Mouse (Mus musculus) midbrain, embryonic 15.5 days (tissue): Measurements from ENCODE around the gene Ctu2. TPM values are rescaled to one million over a fixed set of nuclear protein-coding genes. Genes with fewer than 3 reads are reported as not detected.

ENCODE experiments used
- ATAC-seq: fragments of 200-750 bp; cut with Nextera tagmentation; replicated peaks from 2 replicates; pipeline ENCODE4 v1.8.0; 2017; ENCODE audit warnings: moderate TSS enrichment
- H3K27ac ChIP-seq: fragments of 300-500 bp; sonication (generic); 2 replicates; pipeline ENCODE4 v1.5.1; 2015; ENCODE audit warnings: mild to moderate bottlenecking, inconsistent platforms
- H3K27me3 ChIP-seq: fragments of 300-500 bp; sonication (generic); replicated peaks from 2 replicates; pipeline ENCODE4 v1.6.1; 2015; ENCODE audit warnings: inconsistent platforms
- H3K36me3 ChIP-seq: fragments of 300-500 bp; sonication (generic); replicated peaks from 2 replicates; pipeline ENCODE4 v1.6.1; 2015; ENCODE audit warnings: inconsistent platforms
- H3K4me1 ChIP-seq: fragments of 300-500 bp; sonication (generic); 2 replicates; pipeline ENCODE4 v1.6.1; 2015; ENCODE audit warnings: inconsistent platforms
- H3K4me2 ChIP-seq: fragments of 300-500 bp; sonication (generic); 2 replicates; pipeline ENCODE4 v1.6.1; 2015; ENCODE audit warnings: inconsistent platforms, mild to moderate bottlenecking, moderate library complexity
- H3K4me3 ChIP-seq: fragments of 300-500 bp; sonication (generic); 2 replicates; pipeline ENCODE4 v1.5.1; 2015; ENCODE audit warnings: mild to moderate bottlenecking, inconsistent platforms
- H3K9ac ChIP-seq: fragments of 300-500 bp; sonication (generic); 2 replicates; pipeline ENCODE4 v1.6.1; 2015; ENCODE audit warnings: mild to moderate bottlenecking, inconsistent platforms
- H3K9me3 ChIP-seq: fragments of 300-500 bp; sonication (generic); 2 replicates; pipeline ENCODE4 v1.6.1; 2016; ENCODE audit warnings: inconsistent platforms
- WGBS: fragments of 180-500 bp; shearing (Covaris S2); methylation state at CpG from one replicate; pipeline ENCODE4 v1.1.7; 2015; ENCODE audit warnings: mixed read lengths; 5-methylcytosine and 5-hydroxymethylcytosine counted together
- polyA plus RNA-seq: library from polyadenylated mRNA; unstranded; fragments of >200 nt; fragmentation: Nextera tagmentation; extraction: Ambion mirVana; gene quantifications from 2 replicates; pipeline ENCODE4 v1.2.1, GENCODE M21; 2015

Gene Ctu2
- polyA plus RNA-seq, 1 experiment from 2014 or later, result 80.0 TPM

GRCm38 (mm10) chr8:122469965-122470364 lies 6.0 kb upstream of the Ctu2 start:
- no peak overlapping the region for H3K27ac ChIP-seq
- no peak for ATAC-seq
- no peak overlapping the region for H3K4me3 ChIP-seq
- H3K9ac ChIP-seq, result no peak overlapping the region
- 88% methylated on average over 10 of the region's 10 CpGs for WGBS
- no peaks in the 10 kb centered on the region for H3K9me3 ChIP-seq
- peaks cover 12% of the 10 kb centered on the region for H3K4me1 ChIP-seq
- no peak overlapping the region for H3K4me2 ChIP-seq
- peaks cover 19% of the 10 kb centered on the region; the same call in 1 of the 2 replicates for H3K36me3 ChIP-seq
- no peaks in the 10 kb centered on the region for H3K27me3 ChIP-seq

DNA sequence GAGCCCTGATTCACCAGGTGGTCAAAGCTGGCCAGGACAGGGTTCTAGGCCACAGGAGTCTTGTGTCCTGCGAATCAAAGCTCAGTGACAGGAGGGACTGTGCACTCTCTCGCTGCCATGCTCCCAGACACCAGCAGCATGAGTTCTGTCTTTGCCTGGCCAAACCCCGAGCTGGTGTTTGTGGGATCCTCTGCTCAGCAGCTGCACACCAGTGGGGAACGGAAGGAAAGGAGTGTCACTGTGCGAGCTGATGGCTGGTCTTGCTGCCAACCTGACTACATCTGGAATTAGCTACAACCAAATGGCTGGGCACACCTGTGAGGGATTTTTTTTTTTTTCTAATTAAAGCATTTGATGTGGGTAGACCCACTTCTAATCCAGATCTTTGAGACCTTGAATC lies 5.3 kb upstream of the Ctu2 start:
- no peaks in the 10 kb centered on the region for H3K27me3 ChIP-seq
- WGBS, result 82% methylated on average over 5 of the region's 5 CpGs
- ATAC-seq, result no peak
- no peaks in the 10 kb centered on the region for H3K9me3 ChIP-seq
- no peak overlapping the region for H3K4me3 ChIP-seq
- no peak overlapping the region for H3K27ac ChIP-seq
- H3K9ac ChIP-seq, result no peak overlapping the region
- peaks cover 16% of the 10 kb centered on the region for H3K4me1 ChIP-seq
- H3K36me3 ChIP-seq, result peaks cover 19% of the 10 kb centered on the region; the same call in 1 of the 2 replicates
- H3K4me2 ChIP-seq, result no peak overlapping the region

- H3K9me3 ChIP-seq, result no peaks in the 10 kb centered on the region
- no peaks in the 10 kb centered on the region for H3K27me3 ChIP-seq
- peaks cover 30% of the 10 kb centered on the region for H3K4me1 ChIP-seq
- 90% methylated on average over 8 of the region's 8 CpGs for WGBS
- no peak for ATAC-seq
- H3K4me3 ChIP-seq, result no peak overlapping the region
- peaks cover 10% of the 10 kb centered on the region; the same call in 1 of the 2 replicates for H3K36me3 ChIP-seq
- no peak overlapping the region for H3K4me2 ChIP-seq
- no peak overlapping the region for H3K9ac ChIP-seq
- H3K27ac ChIP-seq, result no peak overlapping the region
These were observed 2.0 kb upstream of the Ctu2 start for GRCm38 (mm10) chr8:122473911-122474421.

DNA sequence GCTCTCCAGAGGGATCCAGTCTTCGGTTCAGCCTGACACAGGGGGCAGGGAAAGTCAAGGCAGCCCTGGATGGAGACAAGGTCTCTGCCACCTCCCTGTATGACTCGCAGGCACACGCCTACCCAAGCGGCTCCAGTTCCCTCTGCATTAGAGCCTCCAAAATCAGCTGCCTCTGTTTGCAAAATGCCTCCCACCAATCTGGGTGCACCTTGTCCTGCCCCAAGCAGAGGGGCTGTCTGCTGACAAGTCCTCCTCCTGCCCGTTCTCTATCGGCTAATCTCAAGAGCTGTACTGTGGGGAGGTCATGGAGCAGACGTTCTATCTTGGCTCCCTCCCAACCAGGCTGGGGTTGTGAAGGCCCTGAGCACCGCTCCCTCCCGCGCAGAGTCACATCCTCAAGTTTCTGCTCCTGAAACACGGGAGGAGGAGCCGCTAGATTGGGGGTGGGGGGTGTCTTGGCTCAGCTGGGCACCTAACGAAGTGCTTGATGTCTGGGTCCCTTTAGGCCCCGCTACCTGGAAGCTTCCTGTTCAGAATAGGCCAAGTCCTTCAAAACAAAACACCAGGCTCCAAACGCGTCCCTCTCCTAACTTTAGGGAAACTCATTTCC lies 887 bp upstream of the Ctu2 start:
- Histone ChIP-seq H3K27ac (no peak overlapping the region), H3K9me3 (no peaks in the 10 kb centered on the region), H3K27me3 (no peaks in the 10 kb centered on the region), H3K4me1 (peaks cover 30% of the 10 kb centered on the region), H3K9ac (peak overlapping the region; percentile 79), H3K4me3 (peak overlapping the region; percentile 97), H3K36me3 (peaks cover 18% of the 10 kb centered on the region), H3K4me2 (peak overlapping the region; percentile 93)
- WGBS, result 13% methylated on average over 16 of the region's 16 CpGs
- 0 out of 2 replicates have a peak, but pooled peaks have one; percentile 3 for ATAC-seq

DNA sequence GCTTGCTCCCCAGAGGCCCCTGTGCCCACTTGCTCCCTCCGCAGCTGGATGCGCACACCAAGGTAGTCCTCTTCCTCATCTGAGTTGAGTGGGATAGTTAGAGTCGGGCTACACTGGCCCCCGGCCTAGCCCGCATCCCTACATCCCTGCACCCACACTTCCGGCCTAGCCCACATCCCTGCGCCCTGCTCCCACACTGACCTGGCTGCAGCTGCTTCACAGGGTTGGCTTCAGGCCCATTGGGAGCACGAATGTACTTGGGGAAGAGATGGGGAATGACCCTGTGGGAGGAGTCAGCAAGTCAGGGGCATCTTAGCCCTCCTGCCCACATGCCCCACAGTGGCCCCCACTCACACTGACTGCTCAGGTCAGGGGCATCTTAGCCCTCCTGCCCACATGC lies 6.5 kb downstream of the Ctu2 start:
- peaks cover 52% of the 10 kb centered on the region for H3K36me3 ChIP-seq

DNA sequence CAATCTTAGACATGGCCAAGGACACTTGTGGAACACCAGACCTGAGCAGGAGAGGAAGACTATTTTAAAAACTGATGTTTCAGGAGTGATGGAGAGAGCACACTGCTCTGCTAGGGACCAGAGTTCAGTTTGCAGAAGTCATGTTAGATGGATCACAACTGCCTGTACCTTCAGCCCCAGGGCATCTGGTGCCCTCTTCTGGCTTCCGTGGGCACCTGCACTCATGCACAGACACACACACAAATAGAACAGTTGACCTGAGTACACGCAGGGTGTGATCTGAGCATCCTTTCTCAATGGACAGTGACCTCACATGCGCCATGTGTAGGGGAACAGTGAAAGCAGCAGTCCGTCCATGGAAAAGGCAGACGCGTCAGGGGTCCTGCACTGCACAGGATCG lies 7.9 kb downstream of the Ctu2 start:
- Histone ChIP-seq H3K4me2 (no peak overlapping the region), H3K4me3 (no peak overlapping the region), H3K27ac (no peak overlapping the region), H3K36me3 (peaks cover 48% of the 10 kb centered on the region), H3K9me3 (no peaks in the 10 kb centered on the region), H3K4me1 (no peaks in the 10 kb centered on the region), H3K27me3 (no peaks in the 10 kb centered on the region), H3K9ac (no peak overlapping the region)
- ATAC-seq, result no peak
- 96% methylated on average over 7 of the region's 7 CpGs for WGBS

More for the DNA sequence above, 6.5 kb downstream of the Ctu2 start:
- no peak overlapping the region for H3K9ac ChIP-seq
- no peak for ATAC-seq
- no peak overlapping the region for H3K4me2 ChIP-seq
- H3K9me3 ChIP-seq, result no peaks in the 10 kb centered on the region
- 95% methylated on average over 8 of the region's 8 CpGs for WGBS
- no peak overlapping the region for H3K27ac ChIP-seq
- no peaks in the 10 kb centered on the region for H3K27me3 ChIP-seq
- H3K4me3 ChIP-seq, result no peak overlapping the region
- H3K4me1 ChIP-seq, result peaks cover 3% of the 10 kb centered on the region; the same call in 1 of the 2 replicates

- 92% methylated on average over 12 of the region's 12 CpGs for WGBS
- Histone ChIP-seq H3K4me1 (no peaks in the 10 kb centered on the region), H3K36me3 (peaks cover 40% of the 10 kb centered on the region), H3K4me2 (no peak overlapping the region), H3K9me3 (no peaks in the 10 kb centered on the region), H3K27ac (no peak overlapping the region), H3K4me3 (no peak overlapping the region), H3K9ac (no peak overlapping the region), H3K27me3 (no peaks in the 10 kb centered on the region)
- ATAC-seq, result no peak
These were observed 8.9 kb downstream of the Ctu2 start for GRCm38 (mm10) chr8:122484831-122485230.

DNA sequence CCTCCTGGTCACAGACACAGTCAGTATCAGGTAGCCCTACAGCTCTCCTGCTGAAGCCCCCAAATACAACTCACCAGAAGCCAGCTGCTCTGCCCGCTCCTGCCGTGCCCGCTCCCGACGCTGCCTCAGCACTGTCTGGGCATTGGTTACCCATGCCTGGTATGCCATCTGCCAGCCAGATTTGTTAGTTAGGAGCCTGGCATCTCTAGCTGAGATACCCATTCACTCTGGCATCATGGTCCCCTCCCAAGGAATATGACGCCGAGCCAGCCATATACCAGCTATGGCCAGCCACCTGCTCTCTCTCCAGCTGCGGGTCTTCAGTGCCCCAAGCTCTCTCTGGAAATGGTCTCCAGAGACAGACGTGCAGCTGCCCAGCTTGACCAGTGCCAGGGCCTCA lies 12.4 kb downstream of the Ctu2 start:
- no peak for ATAC-seq
- H3K4me2 ChIP-seq, result no peak overlapping the region
- H3K9ac ChIP-seq, result no peak overlapping the region
- no peaks in the 10 kb centered on the region for H3K27me3 ChIP-seq
- peaks cover 13% of the 10 kb centered on the region for H3K36me3 ChIP-seq
- WGBS, result 94% methylated on average over 9 of the region's 9 CpGs
- no peak overlapping the region for H3K27ac ChIP-seq
- H3K9me3 ChIP-seq, result no peaks in the 10 kb centered on the region
- no peaks in the 10 kb centered on the region for H3K4me1 ChIP-seq
- H3K4me3 ChIP-seq, result no peak overlapping the region

GRCm38 (mm10) chr8:122497016-122497734 lies 21.2 kb downstream of the Ctu2 start:
- 85% methylated on average over 12 of the region's 12 CpGs for WGBS
- Histone ChIP-seq H3K9me3 (no peaks in the 10 kb centered on the region), H3K36me3 (no peaks in the 10 kb centered on the region), H3K4me2 (no peak overlapping the region), H3K27me3 (no peaks in the 10 kb centered on the region), H3K4me3 (no peak overlapping the region), H3K9ac (no peak overlapping the region), H3K27ac (no peak overlapping the region), H3K4me1 (no peaks in the 10 kb centered on the region)
- no peak for ATAC-seq

- WGBS, result 65% methylated on average over 17 of the region's 17 CpGs
- Histone ChIP-seq H3K9me3 (no peaks in the 10 kb centered on the region), H3K27ac (no peak overlapping the region), H3K4me3 (no peak overlapping the region), H3K9ac (no peak overlapping the region), H3K36me3 (no peaks in the 10 kb centered on the region), H3K27me3 (no peaks in the 10 kb centered on the region), H3K4me1 (no peaks in the 10 kb centered on the region), H3K4me2 (no peak overlapping the region)
- no peak for ATAC-seq
These were observed 22.0 kb downstream of the Ctu2 start for GRCm38 (mm10) chr8:122497912-122498311.

DNA sequence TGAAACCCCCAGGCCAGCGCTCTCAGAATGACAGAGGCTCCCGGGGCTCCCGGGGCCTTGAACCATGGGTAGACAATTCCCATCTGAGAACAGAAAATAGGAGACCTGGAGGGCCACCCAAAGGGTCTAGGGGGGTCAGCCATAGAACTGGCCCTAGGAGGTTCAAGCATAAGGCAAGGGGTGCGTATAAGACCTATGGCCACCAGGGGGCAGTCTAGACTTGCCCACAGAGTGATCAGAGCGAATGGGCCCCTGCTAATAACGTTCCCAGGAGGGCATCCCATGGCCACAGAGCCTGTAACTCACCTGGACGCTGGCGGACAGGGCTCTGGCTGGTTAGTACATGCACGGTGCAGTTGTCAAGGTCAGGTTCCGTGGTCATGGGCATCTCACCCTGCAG lies 24.9 kb downstream of the Ctu2 start:
- 36% methylated on average over 10 of the region's 10 CpGs for WGBS
- no peak overlapping the region for H3K4me3 ChIP-seq
- no peak overlapping the region for H3K9ac ChIP-seq
- ATAC-seq, result 0 out of 2 replicates have a peak, but pooled peaks have one; percentile 37
- no peak overlapping the region for H3K27ac ChIP-seq
- no peaks in the 10 kb centered on the region for H3K9me3 ChIP-seq
- no peak overlapping the region for H3K4me2 ChIP-seq
- H3K36me3 ChIP-seq, result no peaks in the 10 kb centered on the region
- no peaks in the 10 kb centered on the region for H3K4me1 ChIP-seq
- no peaks in the 10 kb centered on the region for H3K27me3 ChIP-seq

GRCm38 (mm10) chr8:122511552-122511951 lies 35.6 kb downstream of the Ctu2 start:
- no peak overlapping the region for H3K9ac ChIP-seq
- 81% methylated on average over 16 of the region's 16 CpGs for WGBS
- H3K27me3 ChIP-seq, result no peaks in the 10 kb centered on the region
- no peak overlapping the region for H3K27ac ChIP-seq
- no peak overlapping the region for H3K4me2 ChIP-seq
- H3K36me3 ChIP-seq, result no peaks in the 10 kb centered on the region
- no peak for ATAC-seq
- H3K9me3 ChIP-seq, result no peaks in the 10 kb centered on the region
- H3K4me3 ChIP-seq, result no peak overlapping the region
- H3K4me1 ChIP-seq, result no peaks in the 10 kb centered on the region

- H3K9ac ChIP-seq, result no peak overlapping the region
- no peak overlapping the region for H3K4me2 ChIP-seq
- 80% methylated on average over 7 of the region's 7 CpGs for WGBS
- H3K4me3 ChIP-seq, result no peak overlapping the region
- no peak for ATAC-seq
- no peaks in the 10 kb centered on the region for H3K36me3 ChIP-seq
- no peaks in the 10 kb centered on the region for H3K9me3 ChIP-seq
- H3K4me1 ChIP-seq, result no peaks in the 10 kb centered on the region
- no peaks in the 10 kb centered on the region for H3K27me3 ChIP-seq
- no peak overlapping the region for H3K27ac ChIP-seq
These were observed 36.4 kb downstream of the Ctu2 start for GRCm38 (mm10) chr8:122512392-122512791.
